Comparison of ENCODE assay signal across 9 mouse cellular contexts in the genomic region with DNA sequence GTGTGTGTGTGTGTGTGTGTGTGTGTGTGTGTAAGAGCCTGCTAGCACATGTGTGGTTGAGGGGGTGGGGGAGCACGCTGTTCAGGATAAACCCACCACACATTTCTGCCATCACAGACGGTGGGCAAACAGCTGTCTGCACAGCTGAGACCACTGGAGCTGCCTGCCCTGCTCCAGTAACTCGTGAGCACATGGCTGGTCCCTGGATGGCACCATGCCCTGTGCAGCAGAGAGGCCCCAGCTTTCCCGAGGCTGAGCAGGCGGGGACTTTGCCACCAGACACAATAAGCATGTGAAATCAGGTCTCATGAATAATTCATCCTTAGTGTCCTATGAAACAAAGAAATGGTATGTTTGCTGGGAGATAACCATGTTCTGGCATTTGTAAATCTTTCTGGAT.
DNase-seq lines count a peak whose midpoint lies in the region; ATAC-seq and TF ChIP-seq lines count a peak whose summit lies in the region.
"Had no signal": no experiment of that assay in that cellular context is flagged by ENCODE, and none has a peak within 500 bp of the region (broad histone marks: within the 10 kb centered on the region; RNA-seq: fewer than 3 reads in every experiment).

No protein-coding gene starts in this region.

- H3K27me3 ChIP-seq in heart, embryonic 10.5 days (ENCODE audit: insufficient read depth, poor library complexity, severe bottlenecking) = no peaks in the 10 kb centered on the region
- H3K27me3 ChIP-seq in hindbrain, embryonic 12.5 days = no peaks in the 10 kb centered on the region
- no peaks in the 10 kb centered on the region for H3K27me3 ChIP-seq in midbrain, embryonic 11.5 days (ENCODE audit: control insufficient read depth, insufficient read depth, low read length)
- H3K27me3 ChIP-seq in intestine, postnatal 0 days (replicated peaks; ENCODE audit: control insufficient read depth, insufficient read depth, low read length) = no peaks in the 10 kb centered on the region

- H3K4me2 ChIP-seq in hindbrain, embryonic 12.5 days (replicated peaks) = no peak overlapping the region
- no peak overlapping the region for H3K4me2 ChIP-seq in midbrain, embryonic 11.5 days
- no peak overlapping the region for H3K4me2 ChIP-seq in intestine, postnatal 0 days (replicated peaks; ENCODE audit: low read depth)

- DNase-seq in heart, embryonic 10.5 days (ENCODE audit: low spot score) = no peak
- no peak for DNase-seq in heart, postnatal 36 days
- peak; percentile 89 to 90 for DNase-seq in cerebellum, postnatal 14 days
- peak; percentile 94 for DNase-seq in midbrain, embryonic 11.5 days (ENCODE audit: low spot score, missing footprints)
- DNase-seq in spleen, adult 18-20 months = no peak
- no peak for DNase-seq in thymus, postnatal 25 days

- H3K4me1 ChIP-seq in heart, embryonic 10.5 days = peaks cover 18% of the 10 kb centered on the region
- H3K4me1 ChIP-seq in hindbrain, embryonic 12.5 days = peaks cover 20% of the 10 kb centered on the region
- H3K4me1 ChIP-seq in midbrain, embryonic 11.5 days (ENCODE audit: control insufficient read depth, insufficient read depth, low read length) = peaks cover 16% of the 10 kb centered on the region
- H3K4me1 ChIP-seq in intestine, postnatal 0 days (replicated peaks; ENCODE audit: control insufficient read depth, insufficient read depth, low read length) = no peaks in the 10 kb centered on the region

- ATAC-seq in hindbrain, embryonic 12.5 days (ENCODE audit: low FRiP score) = peak; percentile 98
- peak; percentile 96 for ATAC-seq in midbrain, embryonic 11.5 days (ENCODE audit: low FRiP score)
- ATAC-seq in intestine, postnatal 0 days = no peak

- H3K36me3 ChIP-seq in heart, embryonic 10.5 days = no peaks in the 10 kb centered on the region
- H3K36me3 ChIP-seq in hindbrain, embryonic 12.5 days = no peaks in the 10 kb centered on the region
- H3K36me3 ChIP-seq in midbrain, embryonic 11.5 days (ENCODE audit: control insufficient read depth, insufficient read depth, low read length) = no peaks in the 10 kb centered on the region
- H3K36me3 ChIP-seq in intestine, postnatal 0 days (ENCODE audit: control insufficient read depth, insufficient read depth) = no peaks in the 10 kb centered on the region

- peak overlapping the region; percentile 1; the same call in 1 of the 2 replicates for H3K27ac ChIP-seq in heart, embryonic 10.5 days
- peak overlapping the region; percentile 83 for H3K27ac ChIP-seq in hindbrain, embryonic 12.5 days
- H3K27ac ChIP-seq in midbrain, embryonic 11.5 days (ENCODE audit: low read depth, low read length) = peak overlapping the region; percentile 47
- no peak overlapping the region for H3K27ac ChIP-seq in intestine, postnatal 0 days (ENCODE audit: low read depth, low read length)
- H3K27ac ChIP-seq: liver, embryonic 14.5 days had no signal

- 76% methylated on average over 5 of the region's 5 CpGs for WGBS in heart, embryonic 10.5 days
- 20% methylated on average over 5 of the region's 5 CpGs for WGBS in hindbrain, embryonic 12.5 days
- WGBS in midbrain, embryonic 11.5 days = 26% methylated on average over 5 of the region's 5 CpGs
- 61% methylated on average over 5 of the region's 5 CpGs for WGBS in intestine, postnatal 0 days

- H3K9ac ChIP-seq in hindbrain, embryonic 12.5 days = no peak overlapping the region
- peak overlapping the region; percentile 52 for H3K9ac ChIP-seq in midbrain, embryonic 11.5 days (ENCODE audit: low read length)
- no peak overlapping the region for H3K9ac ChIP-seq in intestine, postnatal 0 days (ENCODE audit: low read depth, low read length)
- H3K9ac ChIP-seq: liver, embryonic 14.5 days had no signal

- no peaks in the 10 kb centered on the region for H3K9me3 ChIP-seq in heart, embryonic 10.5 days
- no peaks in the 10 kb centered on the region for H3K9me3 ChIP-seq in hindbrain, embryonic 12.5 days (replicated peaks)
- no peaks in the 10 kb centered on the region for H3K9me3 ChIP-seq in midbrain, embryonic 11.5 days (ENCODE audit: control insufficient read depth, low read length)
- no peaks in the 10 kb centered on the region for H3K9me3 ChIP-seq in intestine, postnatal 0 days (ENCODE audit: control insufficient read depth)

- no peak for TF ChIP-seq CTCF in intestine, postnatal 0 days (IDR thresholded peaks at IDR 0.05; ENCODE audit: low read depth)

- intact Hi-C loops in heart, postnatal 36 days (cut with DNase I) = loop anchor here (5.0 kb wide), 1 partner anchor 494 kb away; no protein-coding TSS in a partner anchor

- no peak overlapping the region for H3K4me3 ChIP-seq in heart, embryonic 10.5 days
- no peak overlapping the region for H3K4me3 ChIP-seq in hindbrain, embryonic 12.5 days
- no peak overlapping the region for H3K4me3 ChIP-seq in midbrain, embryonic 11.5 days (ENCODE audit: low read depth, low read length)
- no peak overlapping the region for H3K4me3 ChIP-seq in intestine, postnatal 0 days (ENCODE audit: low read depth, low read length)

Comparison
In these comparisons a context has a peak if more than half of its experiments do, and no peak if none do; other contexts are left out.
1. DNase-seq: peak in cerebellum, postnatal 14 days (2 of 2) and midbrain, embryonic 11.5 days (single experiment); none in heart, embryonic 10.5 days (single experiment), heart, postnatal 36 days (0 of 2), spleen, adult 18-20 months (0 of 2) and thymus, postnatal 25 days (single experiment).